Mouse (Mus musculus): ENCODE measurements around the gene Gm21970. TPM values are rescaled to one million over a fixed set of nuclear protein-coding genes. Genes with fewer than 3 reads are reported as not detected.

Gene Gm21970
- polyA plus RNA-seq, 1 experiment from 2014 or later = not detected

DNA sequence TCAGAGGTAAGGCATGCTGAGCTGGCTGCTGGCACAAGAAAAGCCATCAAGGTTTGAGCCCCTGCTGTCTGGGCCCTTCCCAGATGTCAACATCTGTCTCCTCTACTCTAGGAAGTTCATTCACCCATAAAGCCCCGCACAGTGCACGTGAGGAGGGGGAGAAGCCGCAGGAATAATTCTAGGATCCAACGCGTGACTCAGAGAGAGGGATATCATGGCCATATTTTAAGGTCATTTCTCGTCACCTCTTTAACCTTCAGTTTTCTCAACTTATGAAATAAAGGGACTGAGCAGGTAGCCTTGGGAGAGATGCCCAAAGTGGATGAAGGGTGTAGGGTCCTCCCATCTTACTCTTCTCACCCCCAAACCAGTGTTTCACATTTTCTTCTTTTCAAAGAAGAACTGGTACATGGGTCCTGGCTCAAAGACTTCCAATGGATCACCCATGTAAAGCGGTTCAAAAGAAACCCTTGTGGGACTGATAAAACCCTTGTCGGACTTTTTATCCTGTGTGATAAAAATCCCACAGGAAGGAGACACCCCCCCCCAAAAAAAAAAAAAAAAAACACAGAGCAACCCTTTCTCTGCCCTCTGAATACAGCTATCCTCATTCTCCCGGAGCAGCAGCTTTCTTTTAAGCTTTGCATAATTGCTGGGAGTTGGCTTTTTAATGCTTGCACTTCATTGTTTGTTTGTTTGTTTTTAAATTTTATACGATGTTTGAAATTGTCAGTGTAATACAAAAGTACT, 13.5 kb downstream of the Gm21970 start:
- H3K27me3 ChIP-seq (replicated peaks) = no peaks in the 10 kb centered on the region
- 75% methylated on average over 10 of the region's 10 CpGs for WGBS
- peaks cover 6% of the 10 kb centered on the region; the same call in 1 of the 2 replicates for H3K4me1 ChIP-seq
- H3K36me3 ChIP-seq = peaks cover 8% of the 10 kb centered on the region; the same call in 1 of the 2 replicates
- H3K4me2 ChIP-seq = peak overlapping the region; percentile 75; the same call in 1 of the 2 replicates
- H3K27ac ChIP-seq = no peak overlapping the region; the same call in 1 of the 2 replicates
- ATAC-seq (ENCODE audit: insufficient read depth, low FRiP score, low read depth) = no peak
- no peak overlapping the region for H3K9ac ChIP-seq
- no peaks in the 10 kb centered on the region for H3K9me3 ChIP-seq
- no peak overlapping the region; the same call in 1 of the 2 replicates for H3K4me3 ChIP-seq (replicated peaks)

DNA sequence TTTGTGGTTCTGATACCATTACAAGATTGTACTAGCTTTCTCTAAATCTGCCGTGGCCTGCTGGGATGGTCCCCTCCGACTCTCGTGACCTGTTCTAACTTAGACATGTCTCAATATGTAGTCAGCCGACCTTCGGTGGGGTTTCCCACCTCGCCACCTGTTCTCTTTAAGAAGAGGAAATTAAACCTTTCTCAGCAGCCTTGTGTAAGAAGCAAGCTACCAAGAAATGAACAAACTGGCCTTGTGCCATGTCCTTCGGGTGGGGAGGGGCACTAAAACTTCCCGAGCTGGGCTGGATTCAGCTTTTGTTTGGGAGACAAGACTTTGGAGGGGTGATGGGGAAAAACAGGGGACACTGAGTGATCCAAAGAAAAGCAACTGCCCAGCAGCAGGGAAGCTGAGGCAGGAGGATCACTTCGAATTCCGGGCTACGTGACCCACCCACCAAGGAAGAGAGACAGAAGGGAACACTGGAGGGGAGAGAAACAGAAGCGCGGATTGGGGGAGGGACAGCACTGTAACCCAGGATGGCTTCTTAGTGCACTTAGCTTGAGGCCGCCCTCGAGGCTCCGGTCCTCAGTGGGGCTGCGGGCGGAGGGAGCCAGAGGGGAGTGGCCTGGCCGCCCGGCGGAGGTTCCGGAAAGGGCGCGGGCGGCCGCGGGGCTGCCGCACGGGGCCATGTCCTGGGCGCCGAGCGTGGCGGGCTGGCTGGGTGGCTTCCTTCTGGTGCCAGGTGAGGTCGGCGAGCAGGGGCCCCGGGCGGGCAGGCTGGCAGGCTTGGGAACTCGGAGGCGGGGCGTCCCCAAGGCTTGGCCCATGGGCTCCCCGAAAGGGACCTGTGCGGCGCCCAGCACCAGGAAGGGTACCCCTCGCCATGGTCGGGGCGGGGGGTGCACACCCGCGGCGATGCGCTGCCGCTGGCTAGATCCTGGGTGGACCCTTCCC, 14.4 kb downstream of the Gm21970 start, which contains the start of gene Il10rb:
TSS of gene Il10rb (plus strand) at position 525 of the 945 bp plus-strand sequence.
- peak within 1 kb of the TSS; percentile 84 for H3K27ac ChIP-seq
- peaks cover 8% of the 10 kb centered on the region; the same call in 1 of the 2 replicates for H3K36me3 ChIP-seq
- H3K4me2 ChIP-seq = peak within 1 kb of the TSS; percentile 75
- H3K27me3 ChIP-seq (replicated peaks) = no peaks in the 10 kb centered on the region
- peaks cover 6% of the 10 kb centered on the region; the same call in 1 of the 2 replicates for H3K4me1 ChIP-seq
- peak within 1 kb of the TSS; percentile 73 for H3K4me3 ChIP-seq (replicated peaks)
- peak within 1 kb of the TSS; percentile 85 for H3K9ac ChIP-seq
- no peaks in the 10 kb centered on the region for H3K9me3 ChIP-seq
- peak; percentile 87 for ATAC-seq (ENCODE audit: insufficient read depth, low FRiP score, low read depth)
- 3% methylated on average over 50 of the region's 51 CpGs for WGBS

DNA sequence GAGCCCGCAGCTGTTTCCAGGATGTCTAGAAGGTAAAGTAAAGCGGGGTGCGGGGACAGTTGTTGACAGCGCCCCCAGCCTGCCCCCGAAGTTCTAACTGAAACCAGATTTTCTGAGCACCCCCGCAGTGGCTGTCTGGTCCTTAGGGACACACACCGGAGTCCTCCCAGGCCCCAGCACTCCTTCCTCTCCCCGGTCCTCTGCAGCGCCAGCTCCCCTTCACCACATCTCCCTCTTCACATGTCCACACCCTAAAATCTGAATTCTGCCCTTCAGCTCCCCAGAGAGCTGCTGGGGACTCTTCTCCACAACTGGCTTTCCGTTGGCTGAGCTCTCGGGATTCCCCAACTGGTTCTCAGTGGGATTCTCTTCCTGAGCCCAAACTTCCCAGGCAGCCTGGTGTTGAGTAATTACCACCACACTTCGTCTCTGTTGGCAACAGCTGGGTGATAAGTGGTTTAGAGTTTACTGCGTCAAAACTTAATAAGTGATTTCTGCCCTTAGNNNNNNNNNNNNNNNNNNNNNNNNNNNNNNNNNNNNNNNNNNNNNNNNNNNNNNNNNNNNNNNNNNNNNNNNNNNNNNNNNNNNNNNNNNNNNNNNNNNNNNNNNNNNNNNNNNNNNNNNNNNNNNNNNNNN, 15.2 kb downstream of the Gm21970 start:
- H3K4me2 ChIP-seq = peak overlapping the region; percentile 75
- H3K36me3 ChIP-seq = peaks cover 8% of the 10 kb centered on the region; the same call in 1 of the 2 replicates
- no peaks in the 10 kb centered on the region for H3K27me3 ChIP-seq (replicated peaks)
- peaks cover 6% of the 10 kb centered on the region; the same call in 1 of the 2 replicates for H3K4me1 ChIP-seq
- peak overlapping the region; percentile 84 for H3K27ac ChIP-seq
- peak overlapping the region; percentile 73 for H3K4me3 ChIP-seq (replicated peaks)
- ATAC-seq (ENCODE audit: insufficient read depth, low FRiP score, low read depth) = peak; percentile 24
- no peaks in the 10 kb centered on the region for H3K9me3 ChIP-seq
- WGBS = 2% methylated on average over 13 of the region's 13 CpGs
- peak overlapping the region; percentile 85 for H3K9ac ChIP-seq

DNA sequence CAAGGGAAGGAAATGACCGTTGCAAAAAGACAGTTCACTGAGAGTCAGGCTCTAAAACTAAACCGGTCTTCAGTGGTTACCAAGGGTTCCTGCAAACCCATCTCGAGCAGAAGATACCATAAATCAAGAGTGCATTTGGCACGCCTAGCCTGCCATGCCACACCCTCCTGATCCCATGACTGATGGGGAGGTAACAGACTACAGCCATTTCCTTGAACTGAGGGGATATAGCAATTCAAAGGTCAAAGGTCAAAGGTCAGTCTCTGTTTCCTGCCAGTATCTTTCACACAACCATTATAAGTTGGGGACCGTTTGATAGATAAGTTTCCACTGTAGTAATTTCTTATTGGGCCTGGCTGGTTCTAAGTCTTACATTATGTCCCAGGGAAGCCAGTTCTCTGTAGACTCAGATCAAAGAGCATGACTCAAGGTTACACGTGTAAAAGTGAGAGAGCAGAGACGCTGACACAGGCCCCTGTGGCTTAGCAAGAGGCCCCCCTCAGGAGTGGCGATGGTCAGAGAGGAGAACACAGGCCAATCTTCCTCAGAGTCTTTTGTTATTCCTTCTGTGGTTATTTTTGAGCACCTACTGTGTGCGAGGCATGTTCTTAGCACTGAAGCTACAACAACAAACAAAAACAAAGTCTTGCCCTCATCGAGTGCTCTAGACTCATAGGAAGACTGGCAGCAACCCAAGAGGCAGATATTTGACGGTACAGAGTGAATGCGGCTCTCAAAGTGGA, 21.8 kb downstream of the Gm21970 start:
- no peak overlapping the region for H3K27ac ChIP-seq
- H3K9ac ChIP-seq = no peak overlapping the region
- no peaks in the 10 kb centered on the region for H3K4me1 ChIP-seq
- H3K4me2 ChIP-seq = no peak overlapping the region
- no peaks in the 10 kb centered on the region for H3K27me3 ChIP-seq (replicated peaks)
- peaks cover 17% of the 10 kb centered on the region for H3K36me3 ChIP-seq
- no peak overlapping the region for H3K4me3 ChIP-seq (replicated peaks)
- no peak for ATAC-seq (ENCODE audit: insufficient read depth, low FRiP score, low read depth)
- 45% methylated on average over 12 of the region's 12 CpGs for WGBS
- no peaks in the 10 kb centered on the region for H3K9me3 ChIP-seq

DNA sequence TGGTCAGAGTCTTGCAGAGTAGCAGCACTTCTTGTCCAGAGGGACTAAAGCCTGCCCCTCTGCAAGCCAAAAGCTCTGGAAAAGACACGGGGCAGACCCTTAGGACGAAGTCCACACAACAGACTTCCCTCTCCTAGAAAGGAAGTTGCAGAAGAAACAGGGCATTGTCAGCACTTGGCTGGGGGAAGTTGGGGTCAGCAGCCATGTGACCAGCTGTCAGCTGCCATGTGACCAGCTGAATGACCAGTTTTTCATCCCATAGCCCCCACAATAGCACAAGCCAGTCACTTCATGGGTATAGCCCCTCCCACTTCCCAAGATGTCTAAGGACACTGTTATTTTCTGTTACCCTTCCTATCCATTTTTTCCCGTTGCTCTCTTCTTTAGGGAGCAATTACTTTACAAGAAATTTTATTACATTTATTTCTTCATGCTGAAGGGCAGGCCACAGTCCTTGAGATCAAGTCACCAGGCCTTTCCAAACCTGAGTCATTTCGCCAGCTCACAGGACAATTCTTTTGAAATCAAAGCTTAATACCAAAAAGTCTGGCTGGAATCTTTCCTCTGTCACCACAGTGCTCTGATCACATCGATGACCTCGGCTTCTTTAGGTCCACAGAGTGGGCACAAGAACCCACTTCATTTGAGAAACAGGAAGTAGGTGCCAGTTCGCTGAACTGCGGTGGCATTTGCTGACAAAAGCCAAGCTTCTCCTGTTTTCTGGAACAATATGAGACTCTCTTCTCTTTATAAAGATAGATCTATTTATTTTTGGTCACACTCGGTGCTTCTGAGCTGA, 24.1 kb downstream of the Gm21970 start:
- no peak overlapping the region for H3K27ac ChIP-seq
- ATAC-seq (ENCODE audit: insufficient read depth, low FRiP score, low read depth) = no peak
- H3K36me3 ChIP-seq = peaks cover 38% of the 10 kb centered on the region
- no peaks in the 10 kb centered on the region for H3K27me3 ChIP-seq (replicated peaks)
- no peaks in the 10 kb centered on the region for H3K9me3 ChIP-seq
- no peaks in the 10 kb centered on the region for H3K4me1 ChIP-seq
- H3K4me2 ChIP-seq = no peak overlapping the region
- WGBS = 81% methylated on average over 9 of the region's 9 CpGs
- H3K4me3 ChIP-seq (replicated peaks) = no peak overlapping the region
- no peak overlapping the region for H3K9ac ChIP-seq

DNA sequence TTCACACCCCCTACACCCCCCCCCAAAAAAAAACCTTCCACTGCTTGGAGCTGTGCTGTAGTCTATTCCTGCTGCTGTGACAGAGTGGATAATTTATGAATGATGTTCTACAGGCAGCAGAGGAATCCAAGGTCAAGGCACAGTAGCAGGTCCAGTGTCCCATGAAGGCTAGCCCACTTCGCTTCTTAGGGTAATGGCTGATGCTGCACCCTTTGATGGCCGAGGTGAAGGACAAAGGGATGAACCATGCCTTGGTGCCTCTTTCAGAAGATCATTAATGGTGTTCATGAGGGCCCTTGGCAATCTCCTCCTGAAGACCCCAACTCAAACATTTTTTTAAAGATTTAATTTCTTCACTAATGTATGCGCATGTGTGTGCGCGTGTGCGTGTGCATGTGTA, 24.8 kb downstream of the Gm21970 start:
- no peaks in the 10 kb centered on the region for H3K27me3 ChIP-seq (replicated peaks)
- no peak overlapping the region for H3K4me2 ChIP-seq
- no peak overlapping the region for H3K9ac ChIP-seq
- no peaks in the 10 kb centered on the region for H3K9me3 ChIP-seq
- no peaks in the 10 kb centered on the region for H3K4me1 ChIP-seq
- 91% methylated on average over 6 of the region's 6 CpGs for WGBS
- peaks cover 42% of the 10 kb centered on the region for H3K36me3 ChIP-seq
- no peak overlapping the region for H3K4me3 ChIP-seq (replicated peaks)
- no peak for ATAC-seq (ENCODE audit: insufficient read depth, low FRiP score, low read depth)
- no peak overlapping the region; the same call in 1 of the 2 replicates for H3K27ac ChIP-seq

DNA sequence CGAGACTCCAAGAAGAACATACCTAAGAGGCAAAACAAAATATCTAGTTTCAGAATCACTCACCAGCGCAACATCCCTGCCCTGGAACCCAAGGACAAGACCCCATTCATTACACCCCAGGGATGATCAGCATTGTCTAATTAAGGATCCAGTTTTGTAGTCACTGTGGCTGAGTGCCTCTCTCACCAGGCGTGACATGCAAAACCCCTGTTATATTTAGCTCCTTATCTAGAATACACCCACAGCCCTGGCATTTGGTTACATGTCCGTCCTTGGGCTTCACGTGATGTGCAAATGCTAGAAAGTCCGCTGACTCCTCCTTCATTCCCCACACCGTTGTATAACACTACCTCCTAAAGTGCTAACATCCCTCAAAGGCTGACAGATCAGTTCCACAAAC, 25.4 kb downstream of the Gm21970 start:
- Histone ChIP-seq H3K36me3 (peaks cover 48% of the 10 kb centered on the region), H3K4me1 (no peaks in the 10 kb centered on the region), H3K4me3 (replicated peaks) (no peak overlapping the region), H3K4me2 (no peak overlapping the region), H3K27me3 (replicated peaks) (no peaks in the 10 kb centered on the region), H3K27ac (no peak overlapping the region), H3K9me3 (no peaks in the 10 kb centered on the region), H3K9ac (no peak overlapping the region)
- ATAC-seq (ENCODE audit: insufficient read depth, low FRiP score, low read depth) = peak; percentile 66; the same call in 1 of the 2 replicates
- WGBS = 61% methylated on average over 7 of the region's 7 CpGs

DNA sequence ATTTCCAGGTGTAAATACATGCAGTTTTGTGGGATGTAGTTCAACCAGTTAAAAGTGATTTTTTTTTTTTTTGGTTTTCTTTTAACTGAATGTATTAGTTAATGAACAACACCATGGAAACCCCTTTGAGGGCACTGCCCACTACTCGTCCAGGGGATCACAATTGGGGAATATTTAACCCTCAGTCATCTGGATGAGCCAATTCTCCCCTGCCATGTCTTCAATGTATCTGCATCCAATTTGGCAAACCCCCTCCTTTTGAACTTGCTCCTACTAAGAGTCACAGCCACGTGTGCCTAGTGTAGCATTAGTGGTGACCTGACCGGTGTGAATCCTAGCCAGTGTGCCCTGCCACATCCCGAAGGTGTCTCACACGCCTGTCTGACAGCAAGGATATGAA, 27.0 kb downstream of the Gm21970 start:
- H3K4me1 ChIP-seq = no peaks in the 10 kb centered on the region
- no peak overlapping the region for H3K4me2 ChIP-seq
- no peaks in the 10 kb centered on the region for H3K9me3 ChIP-seq
- H3K36me3 ChIP-seq = peaks cover 49% of the 10 kb centered on the region
- H3K4me3 ChIP-seq (replicated peaks) = no peak overlapping the region
- H3K27ac ChIP-seq = no peak overlapping the region
- H3K9ac ChIP-seq = no peak overlapping the region
- ATAC-seq (ENCODE audit: insufficient read depth, low FRiP score, low read depth) = no peak
- 74% methylated on average over 5 of the region's 5 CpGs for WGBS
- H3K27me3 ChIP-seq (replicated peaks) = no peaks in the 10 kb centered on the region

DNA sequence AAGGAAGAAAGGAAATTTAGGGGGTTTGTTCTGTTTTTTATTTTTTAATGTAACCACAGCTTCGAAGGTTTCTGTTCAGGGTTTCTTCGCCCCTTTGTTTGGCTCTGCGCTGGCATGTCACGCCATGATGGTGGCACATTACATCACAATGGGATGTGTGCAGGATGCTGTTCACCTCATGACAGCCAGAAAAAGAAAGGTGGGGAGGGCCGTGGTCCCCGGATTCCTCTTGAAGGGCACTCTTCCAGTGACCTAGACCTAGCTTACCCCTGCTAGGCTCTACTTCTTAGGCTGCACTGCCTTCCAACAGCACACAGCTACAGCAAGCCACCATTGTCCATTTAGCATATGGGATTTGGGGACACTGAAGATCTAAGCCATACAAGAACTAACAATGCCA, 34.3 kb downstream of the Gm21970 start:
- no peak overlapping the region for H3K4me3 ChIP-seq (replicated peaks)
- no peaks in the 10 kb centered on the region for H3K4me1 ChIP-seq
- peaks cover 30% of the 10 kb centered on the region for H3K36me3 ChIP-seq
- no peaks in the 10 kb centered on the region for H3K9me3 ChIP-seq
- 97% methylated on average over 6 of the region's 6 CpGs for WGBS
- no peak overlapping the region for H3K4me2 ChIP-seq
- H3K27me3 ChIP-seq (replicated peaks) = no peaks in the 10 kb centered on the region
- H3K27ac ChIP-seq = no peak overlapping the region
- ATAC-seq (ENCODE audit: insufficient read depth, low FRiP score, low read depth) = no peak
- no peak overlapping the region for H3K9ac ChIP-seq

DNA sequence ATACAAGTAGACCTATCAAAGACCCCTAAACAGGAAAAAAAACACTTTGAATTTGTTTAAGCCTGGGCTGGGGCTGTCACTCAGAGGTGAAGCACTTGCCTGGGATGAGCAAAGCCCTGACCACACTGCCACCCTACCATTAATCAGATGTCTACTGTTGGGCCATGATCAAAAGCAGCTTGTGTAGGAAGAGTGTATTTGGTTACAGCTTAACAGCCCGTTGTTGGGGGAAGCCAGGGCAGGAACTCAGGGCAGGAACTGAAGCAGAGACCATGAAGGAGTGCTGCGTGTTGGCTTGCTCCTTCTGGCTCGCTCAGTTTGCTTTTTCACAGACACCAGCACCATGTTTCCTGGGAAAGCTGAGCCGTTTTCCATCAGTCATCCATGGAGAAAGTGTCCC, 35.1 kb downstream of the Gm21970 start:
- no peak overlapping the region for H3K27ac ChIP-seq
- no peak overlapping the region for H3K9ac ChIP-seq
- H3K4me3 ChIP-seq (replicated peaks) = no peak overlapping the region
- no peaks in the 10 kb centered on the region for H3K27me3 ChIP-seq (replicated peaks)
- 84% methylated on average over 4 of the region's 4 CpGs for WGBS
- no peaks in the 10 kb centered on the region for H3K9me3 ChIP-seq
- H3K4me1 ChIP-seq = no peaks in the 10 kb centered on the region
- no peak overlapping the region for H3K4me2 ChIP-seq
- ATAC-seq (ENCODE audit: insufficient read depth, low FRiP score, low read depth) = no peak
- peaks cover 25% of the 10 kb centered on the region for H3K36me3 ChIP-seq
